Mouse (Mus musculus) retina, postnatal 1 day (tissue): Measurements from ENCODE around the gene Il18rap.
A peak's percentile ranks its signal among the peaks of the same experiment; 100 is the strongest.
"Not testable (repeated sequence)": the region's sequence is repeated elsewhere in the genome, so short reads cannot be mapped to it uniquely, and the experiment has no call there.

Source experiments
- DNase-seq: peaks from one replicate; pipeline ENCODE4 v3.0.0-alpha.2; 2012

Gene Il18rap

DNA sequence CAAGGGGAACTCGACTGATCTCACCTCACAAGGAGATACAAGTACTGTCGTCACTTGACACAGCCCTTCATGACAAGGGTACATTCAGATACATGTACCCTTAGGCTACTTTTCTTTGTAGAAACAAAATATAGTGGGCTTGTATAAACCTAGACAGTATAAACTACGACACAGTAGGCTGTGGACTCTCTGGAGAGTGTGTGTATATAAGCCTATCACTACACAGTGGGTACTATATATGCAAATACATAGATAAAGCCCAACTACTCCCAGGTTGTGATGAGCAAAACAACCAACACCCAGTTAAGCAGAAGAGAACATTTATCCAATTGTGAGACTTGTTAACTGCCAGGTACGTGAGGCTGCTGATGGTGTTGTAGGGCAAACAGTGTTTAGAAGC lies 31.5 kb downstream of the Il18rap start:
- DNase-seq: no peak

DNA sequence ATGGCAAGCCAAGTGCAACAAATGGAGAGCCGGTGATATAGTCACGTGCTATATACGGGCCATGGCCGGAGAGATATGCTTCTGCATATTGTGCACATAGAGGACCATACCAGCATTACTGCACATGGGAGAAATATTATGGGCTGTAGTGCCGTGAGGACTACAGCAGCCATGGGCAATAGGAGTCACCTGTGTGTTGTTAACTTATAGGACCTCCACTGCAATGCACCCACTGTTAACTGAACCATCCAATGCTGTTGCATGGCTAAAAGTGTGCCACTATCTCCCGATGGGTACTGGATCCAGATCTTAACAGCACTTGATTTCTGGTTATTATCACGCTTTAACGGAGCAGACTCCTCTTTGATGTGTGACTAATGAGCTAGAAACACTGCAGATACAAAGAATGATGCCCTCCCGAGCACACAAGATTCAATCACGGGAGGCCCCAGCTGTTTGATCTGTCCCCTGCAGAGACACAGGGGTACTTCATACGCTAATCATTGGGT lies 32.0 kb downstream of the Il18rap start:
- DNase-seq: peak; percentile 56

DNA sequence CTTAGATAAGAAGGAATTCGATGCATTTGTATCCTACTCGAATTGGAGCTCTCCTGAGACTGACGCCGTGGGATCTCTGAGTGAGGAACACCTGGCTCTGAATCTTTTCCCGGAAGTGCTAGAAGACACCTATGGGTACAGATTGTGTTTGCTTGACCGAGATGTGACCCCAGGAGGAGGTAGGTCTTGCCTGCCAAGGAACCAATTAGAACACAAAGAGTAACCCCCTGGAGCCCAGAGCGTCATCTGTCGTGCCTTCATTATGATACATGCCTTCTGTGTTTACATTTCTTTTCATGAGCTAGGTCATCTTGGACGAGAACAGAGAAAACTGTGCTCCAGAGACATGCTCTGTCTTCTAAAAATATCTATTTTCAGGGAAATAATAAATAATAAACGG lies 32.6 kb downstream of the Il18rap start:
- DNase-seq: peak; percentile 37

DNA sequence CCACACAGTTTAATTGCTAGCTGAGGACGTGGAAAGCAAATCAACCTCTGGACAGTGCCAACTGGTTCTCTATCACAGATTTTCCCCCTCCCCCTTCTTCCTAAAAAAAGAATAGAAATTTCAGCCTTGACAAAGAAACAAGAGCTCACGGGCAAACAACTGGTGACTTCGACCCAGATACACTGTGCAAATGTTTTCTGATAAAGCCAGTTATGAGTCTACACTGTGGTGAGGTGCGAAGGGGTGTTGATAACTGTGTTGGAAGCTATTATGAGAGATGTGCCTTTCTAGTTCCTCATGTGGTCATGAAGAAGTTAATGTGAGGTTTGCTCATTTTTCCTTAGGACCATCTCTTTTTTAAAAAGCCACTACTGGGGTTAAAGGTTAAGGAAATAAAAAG lies 54.2 kb downstream of the Il18rap start:
- no peak for DNase-seq

DNA sequence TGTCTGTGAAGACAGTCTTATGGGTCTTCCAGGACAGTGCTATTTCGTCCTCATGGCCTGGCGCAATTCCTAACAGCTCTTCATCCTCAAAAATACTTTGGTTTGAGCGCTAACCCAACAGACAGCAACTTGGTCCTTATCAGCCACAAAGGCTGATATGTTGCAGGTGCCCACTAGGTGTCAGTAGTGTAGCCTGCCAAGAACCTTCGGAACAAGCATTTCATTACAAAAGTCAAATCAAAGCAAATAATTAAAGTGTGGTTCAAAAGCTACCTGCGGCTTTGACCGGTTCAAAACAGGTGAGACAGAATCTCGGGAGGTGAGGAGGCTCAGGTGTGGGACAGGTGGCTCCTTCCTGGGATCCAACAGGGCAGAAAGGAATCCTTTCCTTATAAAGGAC lies 64.6 kb downstream of the Il18rap start, which contains the start of gene Slc9a4:
Gene Slc9a4, plus strand, starts transcription at position 298 of the 400 bp plus-strand sequence.
- DNase-seq: peak; percentile 53

DNA sequence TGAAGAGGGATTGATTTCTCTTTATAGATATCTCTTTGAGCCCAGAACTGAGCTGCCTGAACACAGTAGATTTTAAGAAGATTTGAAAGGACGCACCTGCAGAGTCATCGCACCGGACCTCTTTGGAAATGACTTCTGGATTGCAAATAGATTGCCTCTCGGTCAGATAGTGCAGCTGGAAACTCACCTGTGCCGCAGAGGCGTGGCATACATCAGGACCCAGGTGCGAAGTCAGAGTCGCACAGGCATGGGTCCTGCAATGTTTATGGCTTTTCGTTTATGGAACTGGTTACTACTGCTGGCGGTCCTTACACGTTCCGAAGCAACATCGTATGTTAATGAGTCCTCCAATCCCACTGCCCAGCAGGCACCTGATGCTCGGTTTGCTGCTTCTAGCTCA lies 65.1 kb downstream of the Il18rap start:
- DNase-seq: no peak

DNA sequence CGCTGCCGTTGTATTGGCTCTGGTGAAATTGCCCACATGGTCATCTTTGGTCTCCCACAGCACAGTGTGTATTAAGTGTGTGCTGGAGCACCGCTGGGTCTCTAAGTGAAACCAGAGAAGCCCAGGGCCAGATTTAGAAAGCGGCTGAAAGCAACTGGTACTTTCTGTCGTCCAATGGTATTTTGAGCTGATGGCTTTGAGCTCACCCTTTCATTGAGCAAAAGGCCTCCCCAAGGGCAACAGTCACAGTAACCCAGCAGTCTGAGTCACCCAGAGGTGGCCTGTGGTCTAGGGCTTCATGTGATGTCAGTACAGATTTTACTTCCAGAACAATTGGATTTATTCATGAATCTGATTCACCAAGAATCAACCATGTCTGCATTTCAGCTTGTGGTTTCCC lies 71.6 kb downstream of the Il18rap start:
- no peak for DNase-seq

DNA sequence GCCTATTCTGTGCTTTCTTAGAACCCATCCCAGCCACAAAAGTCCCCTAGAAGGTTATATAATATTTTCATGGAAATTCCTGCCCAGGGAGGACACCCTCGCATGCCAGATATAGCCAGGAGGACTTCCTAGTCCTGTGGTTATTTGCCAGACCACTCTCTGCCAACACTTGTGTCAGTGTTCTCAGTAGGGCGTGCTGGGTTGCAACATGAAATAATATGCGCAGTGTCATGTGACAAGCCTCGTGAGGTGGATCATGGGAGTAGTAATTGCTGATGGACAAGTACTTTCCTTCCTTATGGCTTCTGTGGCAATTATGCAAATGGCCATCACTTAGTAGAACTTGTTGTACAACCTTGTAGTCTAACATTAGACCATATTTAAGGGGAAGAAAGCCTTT lies 75.8 kb downstream of the Il18rap start:
- DNase-seq: no peak

DNA sequence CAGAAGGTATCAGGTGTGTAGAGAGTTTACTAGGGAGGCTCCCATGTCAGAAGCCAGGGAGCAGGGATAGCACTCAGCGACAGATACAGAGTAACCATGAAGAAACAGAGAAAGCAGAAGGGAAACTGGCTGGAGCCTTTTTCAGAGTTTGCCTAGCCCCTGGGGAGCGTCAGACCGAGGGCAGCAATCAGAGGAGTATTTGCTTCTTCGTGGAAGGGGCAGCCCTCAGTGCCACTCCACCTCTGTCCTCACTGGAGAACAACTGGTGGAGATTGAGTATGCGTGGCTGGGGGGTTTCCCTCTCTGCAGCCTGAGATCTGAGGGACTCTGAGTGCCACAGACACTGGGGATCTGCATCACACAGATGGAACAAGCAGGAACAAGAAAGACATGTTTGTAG lies 82.7 kb downstream of the Il18rap start:
- DNase-seq: no peak

DNA sequence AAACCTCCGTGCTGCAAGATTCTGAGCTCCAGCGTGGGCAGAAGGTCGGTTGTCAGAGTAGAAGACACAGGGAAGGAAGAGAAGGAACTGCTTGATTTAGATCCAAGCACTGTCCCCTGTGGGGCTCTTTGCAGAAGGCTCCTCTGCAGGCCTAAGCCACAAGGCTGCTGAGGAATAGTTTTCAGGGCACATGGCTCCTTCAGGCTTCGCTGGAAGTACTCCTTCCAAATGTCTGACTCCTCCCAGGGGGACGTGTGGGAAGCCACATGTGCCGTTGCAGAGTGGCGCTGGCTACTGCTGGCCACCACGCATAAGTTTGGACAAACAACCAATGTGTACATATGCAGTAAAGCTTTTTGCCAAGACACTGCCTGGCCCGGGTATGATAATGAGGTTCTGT lies 84.5 kb downstream of the Il18rap start:
- not testable (repeated sequence) for DNase-seq

DNA sequence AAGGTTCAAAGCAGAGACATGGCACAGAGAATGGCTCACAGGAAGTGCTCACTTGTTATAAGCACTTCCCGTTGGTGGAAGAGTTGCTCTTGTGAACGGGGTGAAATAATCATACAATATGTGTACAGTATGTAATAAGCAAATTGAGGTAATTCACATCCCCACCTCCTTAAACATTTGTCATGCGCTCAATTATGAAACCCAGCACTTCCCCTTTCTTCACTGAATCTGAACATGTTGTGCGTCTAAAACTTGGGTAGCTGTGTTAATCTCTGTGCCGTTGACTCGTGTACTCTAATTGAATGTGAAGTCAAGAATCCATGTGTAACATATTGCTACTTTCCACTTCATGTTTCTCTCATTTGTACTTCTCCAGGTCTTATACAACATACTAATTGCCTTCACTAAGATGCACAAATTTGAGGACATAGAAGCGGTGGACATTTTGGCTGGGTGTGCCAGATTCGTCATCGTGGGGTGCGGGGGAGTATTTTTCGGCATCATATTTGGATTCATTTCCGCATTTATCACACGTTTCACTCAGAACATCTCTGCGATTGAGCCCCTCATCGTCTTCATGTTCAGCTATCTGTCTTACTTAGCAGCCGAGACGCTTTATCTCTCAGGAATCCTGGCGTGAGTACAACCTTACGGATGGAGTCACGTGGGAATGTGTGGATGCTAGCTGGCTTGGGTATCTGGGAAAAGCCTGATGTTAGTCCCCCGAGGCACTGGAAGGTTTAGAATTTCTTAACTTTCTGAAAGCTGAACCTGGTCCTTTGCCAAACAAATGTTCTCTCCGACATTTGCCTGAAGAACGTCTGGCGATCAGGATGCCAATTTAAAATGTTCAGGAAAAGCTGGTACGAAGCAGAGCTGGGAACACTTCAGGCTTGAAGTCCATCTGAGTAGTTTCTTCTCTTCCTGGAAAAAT lies 85.5 kb downstream of the Il18rap start:
- DNase-seq: no peak
